10 mouse cellular contexts compared by ENCODE assay signal in genomic region chr3:85703141-85703882, GRCm38 (mm10).
DNase-seq lines count a peak whose midpoint lies in the region; ATAC-seq lines count a peak whose summit lies in the region.
"Had no signal": no experiment of that assay in that cellular context is flagged by ENCODE, and none has a peak within 500 bp of the region (broad histone marks: within the 10 kb centered on the region; RNA-seq: fewer than 3 reads in every experiment).

No protein-coding gene starts in this region.

- H3K4me1 ChIP-seq in heart, embryonic 15.5 days (replicated peaks), result peaks cover 5% of the 10 kb centered on the region
- H3K4me1 ChIP-seq in midbrain, embryonic 14.5 days (ENCODE audit: control insufficient read depth, insufficient read depth, low read length), result no peaks in the 10 kb centered on the region
- H3K4me1 ChIP-seq in midbrain, embryonic 11.5 days (ENCODE audit: control insufficient read depth, insufficient read depth, low read length), result no peaks in the 10 kb centered on the region
- no peaks in the 10 kb centered on the region for H3K4me1 ChIP-seq in stomach, embryonic 15.5 days

- H3K4me3 ChIP-seq in heart, embryonic 15.5 days, result no peak overlapping the region
- H3K4me3 ChIP-seq in midbrain, embryonic 14.5 days (replicated peaks; ENCODE audit: low read depth, low read length), result no peak overlapping the region
- no peak overlapping the region for H3K4me3 ChIP-seq in midbrain, embryonic 11.5 days (ENCODE audit: low read depth, low read length)
- no peak overlapping the region for H3K4me3 ChIP-seq in stomach, embryonic 15.5 days (replicated peaks)

- H3K36me3 ChIP-seq in heart, embryonic 15.5 days, result no peaks in the 10 kb centered on the region
- H3K36me3 ChIP-seq in midbrain, embryonic 14.5 days (ENCODE audit: control insufficient read depth, insufficient read depth, low read length), result no peaks in the 10 kb centered on the region
- H3K36me3 ChIP-seq in midbrain, embryonic 11.5 days (ENCODE audit: control insufficient read depth, insufficient read depth, low read length), result no peaks in the 10 kb centered on the region
- H3K36me3 ChIP-seq in stomach, embryonic 15.5 days, result no peaks in the 10 kb centered on the region

- DNase-seq in heart, adult 9 months (ENCODE audit: low spot score in 2 of 2), result no peak
- DNase-seq in midbrain, embryonic 14.5 days, result peak; percentile 17
- no peak for DNase-seq in midbrain, embryonic 11.5 days (ENCODE audit: low spot score, missing footprints)
- peak; percentile 25 for DNase-seq in cerebellum, adult 8-10 months
- no peak for DNase-seq in urinary bladder, postnatal 4 days (ENCODE audit: low spot score in 2 of 2)
- DNase-seq: kidney, postnatal 25 days; right cerebral cortex, postnatal 25 days had no signal

- H3K4me2 ChIP-seq in heart, embryonic 15.5 days, result no peak overlapping the region
- H3K4me2 ChIP-seq in midbrain, embryonic 14.5 days (ENCODE audit: low read length), result no peak overlapping the region
- no peak overlapping the region for H3K4me2 ChIP-seq in midbrain, embryonic 11.5 days
- no peak overlapping the region for H3K4me2 ChIP-seq in stomach, embryonic 15.5 days

- ATAC-seq in heart, embryonic 15.5 days (replicated peaks; ENCODE audit: insufficient number of reproducible peaks, insufficient read depth, low FRiP score, low read depth), result 0 out of 2 replicates have a peak, but pooled peaks have one; percentile 50
- no peak for ATAC-seq in midbrain, embryonic 14.5 days (ENCODE audit: low FRiP score, low TSS enrichment)
- no peak for ATAC-seq in midbrain, embryonic 11.5 days (ENCODE audit: low FRiP score)
- peak; percentile 86 for ATAC-seq in stomach, embryonic 15.5 days (ENCODE audit: insufficient read depth, low FRiP score, low read depth)

- no peaks in the 10 kb centered on the region for H3K27me3 ChIP-seq in heart, embryonic 15.5 days
- H3K27me3 ChIP-seq in midbrain, embryonic 14.5 days (ENCODE audit: control insufficient read depth, insufficient read depth, low read length), result no peaks in the 10 kb centered on the region
- H3K27me3 ChIP-seq in midbrain, embryonic 11.5 days (ENCODE audit: control insufficient read depth, insufficient read depth, low read length), result no peaks in the 10 kb centered on the region
- H3K27me3 ChIP-seq in stomach, embryonic 15.5 days (replicated peaks), result no peaks in the 10 kb centered on the region
- H3K27me3 ChIP-seq: CH12.LX had no signal

- H3K27ac ChIP-seq in heart, embryonic 15.5 days, result peak overlapping the region; percentile 42; the same call in 1 of the 2 replicates
- H3K27ac ChIP-seq in midbrain, embryonic 14.5 days (replicated peaks; ENCODE audit: low read depth, low read length), result no peak overlapping the region
- no peak overlapping the region for H3K27ac ChIP-seq in midbrain, embryonic 11.5 days (ENCODE audit: low read depth, low read length)
- H3K27ac ChIP-seq in stomach, embryonic 15.5 days, result peak overlapping the region; percentile 40

- WGBS in heart, embryonic 15.5 days, result 45% methylated on average over 6 of the region's 6 CpGs
- WGBS in midbrain, embryonic 14.5 days, result 53% methylated on average over 6 of the region's 6 CpGs
- 60% methylated on average over 6 of the region's 6 CpGs for WGBS in midbrain, embryonic 11.5 days
- WGBS in stomach, embryonic 15.5 days, result 53% methylated on average over 6 of the region's 6 CpGs

- H3K9me3 ChIP-seq in heart, embryonic 15.5 days (replicated peaks), result no peaks in the 10 kb centered on the region
- no peaks in the 10 kb centered on the region for H3K9me3 ChIP-seq in midbrain, embryonic 14.5 days (ENCODE audit: control insufficient read depth, low read length)
- no peaks in the 10 kb centered on the region for H3K9me3 ChIP-seq in midbrain, embryonic 11.5 days (ENCODE audit: control insufficient read depth, low read length)
- no peaks in the 10 kb centered on the region for H3K9me3 ChIP-seq in stomach, embryonic 15.5 days

- H3K9ac ChIP-seq in heart, embryonic 15.5 days, result no peak overlapping the region
- H3K9ac ChIP-seq in midbrain, embryonic 14.5 days (replicated peaks; ENCODE audit: low read length), result no peak overlapping the region
- no peak overlapping the region for H3K9ac ChIP-seq in midbrain, embryonic 11.5 days (ENCODE audit: low read length)
- no peak overlapping the region for H3K9ac ChIP-seq in stomach, embryonic 15.5 days

Comparison
In these comparisons a context has a peak if more than half of its experiments do, and no peak if none do; other contexts are left out.
1. DNase-seq: peak in midbrain, embryonic 14.5 days (single experiment) and cerebellum, adult 8-10 months (single experiment); none in heart, adult 9 months (0 of 2), midbrain, embryonic 11.5 days (single experiment) and urinary bladder, postnatal 4 days (0 of 2).
2. ATAC-seq: peak in heart, embryonic 15.5 days (single experiment) and stomach, embryonic 15.5 days (single experiment); none in midbrain, embryonic 14.5 days (single experiment) and midbrain, embryonic 11.5 days (single experiment).
3. H3K27ac ChIP-seq: peak in heart, embryonic 15.5 days (single experiment) and stomach, embryonic 15.5 days (single experiment); none in midbrain, embryonic 14.5 days (single experiment) and midbrain, embryonic 11.5 days (single experiment).